Mouse (Mus musculus) embryonic fibroblast, embryonic 13.5 days (primary cell): ENCODE results near the gene Kcnk13. TPM values are rescaled to one million over a fixed set of nuclear protein-coding genes. Genes with fewer than 3 reads are reported as not detected.

ENCODE experiments used
- H3K27ac ChIP-seq: 2 replicates; pipeline ENCODE4 v1.5.1; 2012; ENCODE audit warnings: low read length, control low read depth, inconsistent platforms; ENCODE audit not compliant: insufficient read depth
- H3K4me1 ChIP-seq: 2 replicates; pipeline ENCODE4 v1.6.1; 2011; ENCODE audit warnings: low read length; ENCODE audit not compliant: control insufficient read depth, insufficient read depth
- H3K4me3 ChIP-seq: 2 replicates; pipeline ENCODE4 v1.5.1; 2011; ENCODE audit warnings: mild to moderate bottlenecking, control low read depth, low read length; ENCODE audit not compliant: insufficient read depth
- CTCF ChIP-seq: IDR thresholded peaks from 2 replicates; pipeline ENCODE4 v1.5.1; 2011; ENCODE audit warnings: mild to moderate bottlenecking, control low read depth, low read length, moderate library complexity, borderline replicate concordance; ENCODE audit not compliant: insufficient read depth
- POLR2A ChIP-seq: IDR thresholded peaks from 2 replicates; pipeline ENCODE4 v1.6.1; 2011; ENCODE audit warnings: low read depth, mild to moderate bottlenecking, control low read depth, low read length, moderate library complexity
- polyA plus RNA-seq: library from polyadenylated mRNA; stranded (reverse); fragments of >200 nt; gene quantifications from 2 replicates; pipeline ENCODE4 v1.2.4, GENCODE M21; 2011; ENCODE audit warnings: low read depth; ENCODE audit not compliant: missing spikeins, insufficient read length

The Kcnk13 gene
- polyA plus RNA-seq, 1 experiment, result not detected

DNA sequence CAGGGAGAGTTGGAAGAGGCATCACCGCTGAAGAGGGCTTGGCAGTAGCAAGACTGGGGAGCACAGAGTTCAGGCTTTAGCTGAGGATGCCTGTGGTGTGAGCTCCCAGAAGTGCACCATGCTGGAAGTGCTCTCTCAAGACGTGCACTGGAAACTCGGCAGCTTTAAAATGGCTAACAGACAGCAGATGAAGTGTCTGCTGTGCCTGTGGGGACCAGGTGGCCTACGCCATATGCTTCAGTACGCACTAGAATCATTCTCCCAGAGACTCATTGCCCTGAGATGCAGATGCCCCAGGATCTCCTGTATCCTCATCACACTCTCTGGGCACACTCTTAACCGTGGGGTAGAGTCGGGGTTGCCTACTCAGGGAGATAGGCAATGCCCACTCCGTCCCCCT lies 28.9 kb upstream of the Kcnk13 start:
- TF ChIP-seq POLR2A (no peak), CTCF (no peak)
- H3K27ac ChIP-seq, result no peak overlapping the region
- H3K4me3 ChIP-seq, result no peak overlapping the region
- H3K4me1 ChIP-seq, result no peaks in the 10 kb centered on the region

- Histone ChIP-seq H3K4me3 (no peak overlapping the region), H3K4me1 (no peaks in the 10 kb centered on the region; the same call in 1 of the 2 replicates), H3K27ac (no peak overlapping the region)
- TF ChIP-seq CTCF (no peak), POLR2A (no peak)
Measured at GRCm38 (mm10) chr12:99938476-99938875, 25.8 kb upstream of the Kcnk13 start.

DNA sequence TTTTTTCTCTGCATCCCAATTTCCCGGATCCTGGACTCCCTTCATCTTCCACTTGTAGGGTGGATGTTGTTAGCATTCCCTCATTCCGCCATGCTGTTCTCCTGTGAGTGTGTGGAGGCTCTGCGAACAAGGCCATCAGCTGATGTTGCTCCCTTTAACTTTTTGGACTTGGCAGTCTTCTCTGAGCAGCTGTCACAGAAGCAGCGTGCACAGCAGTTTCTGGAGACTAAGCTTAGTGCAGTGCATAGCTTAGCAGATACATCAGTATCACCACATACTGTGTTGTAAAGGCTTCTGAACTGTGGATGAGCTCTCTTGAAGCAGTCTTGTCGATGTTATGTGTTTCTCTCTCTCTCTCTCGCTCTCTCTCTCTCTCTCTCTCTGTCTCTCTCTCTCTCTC lies 25.1 kb upstream of the Kcnk13 start:
- H3K4me3 ChIP-seq, result no peak overlapping the region
- TF ChIP-seq CTCF (no peak), POLR2A (no peak)
- no peaks in the 10 kb centered on the region; the same call in 1 of the 2 replicates for H3K4me1 ChIP-seq
- H3K27ac ChIP-seq, result no peak overlapping the region

DNA sequence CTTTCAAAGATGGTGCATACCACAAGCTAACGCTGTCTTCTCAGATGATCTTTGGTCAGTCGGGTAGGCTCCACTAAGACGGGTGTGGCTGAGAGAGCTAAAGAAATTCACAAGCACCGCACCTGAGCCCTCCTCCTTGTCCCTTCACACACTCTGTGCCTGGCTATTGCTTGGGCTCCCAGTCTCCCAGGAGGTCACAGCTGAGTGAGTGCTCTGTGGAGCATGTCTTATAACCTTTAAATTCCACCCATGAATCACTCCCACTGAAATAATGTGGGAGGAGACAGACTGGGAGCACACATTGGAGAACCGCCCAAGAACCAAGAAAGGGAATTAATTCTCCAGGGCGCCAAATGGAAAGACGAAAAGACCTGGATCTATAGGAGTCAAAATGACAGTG lies 23.6 kb upstream of the Kcnk13 start:
- TF ChIP-seq POLR2A (no peak), CTCF (no peak)
- H3K27ac ChIP-seq, result no peak overlapping the region
- H3K4me3 ChIP-seq, result no peak overlapping the region
- no peaks in the 10 kb centered on the region; the same call in 1 of the 2 replicates for H3K4me1 ChIP-seq

DNA sequence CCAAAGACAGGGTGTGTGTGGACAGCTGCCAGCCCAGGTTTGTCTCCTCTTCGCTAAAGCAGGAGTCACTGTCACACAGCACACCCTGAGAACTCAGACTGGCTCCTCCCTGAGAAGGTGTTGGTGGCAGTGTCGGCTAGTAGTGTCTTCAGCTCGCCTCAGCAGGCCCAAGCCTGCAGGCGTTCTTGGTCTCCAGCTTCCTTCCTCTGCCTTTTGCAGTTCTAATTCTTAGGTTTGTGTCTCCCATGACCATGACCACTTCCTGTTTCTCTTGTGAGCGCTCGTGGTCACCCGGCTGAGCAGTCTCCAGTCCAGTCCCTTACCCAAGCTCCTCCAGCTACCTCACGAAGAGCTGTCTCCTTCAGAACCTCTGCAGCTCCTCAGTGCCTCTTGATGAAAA lies 21.9 kb upstream of the Kcnk13 start:
- H3K4me3 ChIP-seq, result no peak overlapping the region
- no peaks in the 10 kb centered on the region; the same call in 1 of the 2 replicates for H3K4me1 ChIP-seq
- no peak overlapping the region for H3K27ac ChIP-seq
- no peak for TF ChIP-seq POLR2A
- no peak for TF ChIP-seq CTCF

DNA sequence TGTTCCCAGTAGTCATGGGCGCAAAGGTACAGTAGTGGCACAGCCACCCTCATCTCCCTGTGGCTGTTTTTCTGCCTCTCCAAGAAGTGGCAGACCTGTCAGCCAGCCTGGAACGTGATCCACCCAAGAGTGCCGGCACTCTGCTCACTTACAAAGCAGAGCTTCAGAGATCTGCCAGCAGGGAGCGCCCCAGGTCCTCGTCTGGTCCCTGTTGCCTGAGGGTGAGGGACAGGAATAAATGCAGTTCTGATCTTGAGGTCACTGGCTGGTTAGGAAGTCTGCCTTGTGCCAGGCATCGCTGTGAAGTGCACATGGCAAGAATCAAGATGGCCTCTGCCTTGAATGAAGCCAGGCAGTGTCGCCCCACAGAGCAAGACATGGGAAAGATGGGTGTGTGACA lies 11.4 kb upstream of the Kcnk13 start:
- TF ChIP-seq POLR2A, result no peak
- TF ChIP-seq CTCF, result no peak; the same call in 1 of the 2 replicates
- Histone ChIP-seq H3K4me1 (no peaks in the 10 kb centered on the region), H3K27ac (no peak overlapping the region), H3K4me3 (no peak overlapping the region)

GRCm38 (mm10) chr12:99956411-99956810 lies 7.9 kb upstream of the Kcnk13 start:
- Histone ChIP-seq H3K4me3 (no peak overlapping the region), H3K4me1 (no peaks in the 10 kb centered on the region), H3K27ac (no peak overlapping the region)
- no peak for TF ChIP-seq POLR2A
- no peak for TF ChIP-seq CTCF

DNA sequence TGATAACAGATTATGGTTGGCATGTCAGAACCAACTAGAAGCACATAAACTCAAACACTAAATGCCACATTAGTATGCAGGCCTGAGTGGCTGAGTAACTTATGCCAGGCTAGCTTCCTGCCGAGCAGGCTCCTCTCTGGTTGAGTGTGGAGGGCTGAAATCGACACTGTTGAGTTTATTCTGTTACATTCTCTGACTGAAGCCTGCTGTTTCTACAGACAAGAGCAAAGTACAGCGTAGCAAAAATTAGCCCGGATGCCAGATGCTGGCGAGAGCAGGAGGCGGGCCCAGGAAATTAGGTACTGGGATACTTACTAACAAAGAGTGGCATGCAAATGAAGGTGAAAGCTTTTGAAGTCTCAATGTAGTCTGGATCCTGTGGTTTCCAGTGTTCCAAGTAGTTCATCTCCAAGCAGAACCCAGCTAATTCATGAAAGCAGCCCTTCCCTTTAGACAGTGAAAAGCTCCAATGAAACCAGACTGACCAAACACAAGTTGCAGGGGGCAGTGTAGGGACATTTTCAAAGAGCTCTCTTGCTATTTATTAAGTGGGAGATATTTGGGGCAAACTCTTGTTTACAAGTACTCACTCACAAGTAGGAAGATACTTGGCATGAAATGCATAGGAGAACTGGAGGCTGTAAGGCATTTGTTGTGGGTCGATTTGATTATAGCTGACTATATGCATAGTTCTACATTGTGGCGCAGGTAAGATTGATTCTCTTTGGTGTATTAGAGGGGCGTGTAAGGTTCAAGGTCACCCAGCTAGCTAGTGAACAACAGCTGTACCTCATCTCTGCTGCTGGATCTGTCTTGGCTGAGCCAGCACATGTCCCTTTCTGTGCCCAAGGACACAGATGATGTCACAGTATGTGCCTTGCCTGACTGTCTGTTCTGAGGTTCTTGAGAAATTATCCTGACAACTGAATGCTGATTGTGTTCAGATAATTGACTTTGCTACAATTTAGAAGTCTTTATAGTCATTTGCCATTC lies 5.9 kb upstream of the Kcnk13 start:
- H3K4me3 ChIP-seq, result no peak overlapping the region
- TF ChIP-seq POLR2A (no peak), CTCF (no peak)
- H3K27ac ChIP-seq, result no peak overlapping the region
- H3K4me1 ChIP-seq, result no peaks in the 10 kb centered on the region

- Histone ChIP-seq H3K4me1 (no peaks in the 10 kb centered on the region), H3K4me3 (no peak overlapping the region), H3K27ac (no peak overlapping the region)
- no peak for TF ChIP-seq POLR2A
- no peak for TF ChIP-seq CTCF
Measured at GRCm38 (mm10) chr12:99959291-99959690, 5.0 kb upstream of the Kcnk13 start.

- no peak overlapping the region for H3K27ac ChIP-seq
- H3K4me1 ChIP-seq, result no peaks in the 10 kb centered on the region
- no peak overlapping the region for H3K4me3 ChIP-seq
- TF ChIP-seq POLR2A, result no peak
- TF ChIP-seq CTCF, result no peak
Measured at GRCm38 (mm10) chr12:99959930-99960329, 4.4 kb upstream of the Kcnk13 start.

DNA sequence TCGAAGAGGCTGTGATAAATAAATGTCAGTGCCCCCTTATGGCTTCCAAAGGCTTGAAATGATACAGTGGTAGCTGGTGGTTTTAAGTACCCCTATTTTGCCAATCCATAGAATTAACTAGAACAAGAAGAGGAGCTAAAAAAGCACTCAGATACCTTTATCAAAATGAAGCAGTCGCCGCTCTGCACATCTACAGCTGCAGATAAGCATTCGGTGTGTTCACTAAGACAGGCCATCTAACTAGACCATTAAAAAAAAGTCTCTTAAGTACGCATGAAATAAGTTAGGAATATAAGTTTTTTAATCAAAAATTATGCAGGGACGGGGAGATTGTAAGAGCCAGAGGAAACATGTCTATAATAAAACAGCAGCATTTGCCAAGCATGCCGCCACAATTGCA lies 3.6 kb upstream of the Kcnk13 start:
- H3K27ac ChIP-seq, result no peak overlapping the region
- 0 out of 2 replicates have a peak, but pooled peaks cover 3% of the 10 kb centered on the region for H3K4me1 ChIP-seq
- no peak overlapping the region for H3K4me3 ChIP-seq
- no peak for TF ChIP-seq POLR2A
- TF ChIP-seq CTCF, result no peak
